Mouse (Mus musculus): ENCODE measurements around the gene R3hdm2. TPM values are rescaled to one million over a fixed set of nuclear protein-coding genes. Genes with fewer than 3 reads are reported as not detected.
A peak's percentile ranks its signal among the peaks of the same experiment; 100 is the strongest.

R3hdm2 gene
- polyA plus RNA-seq, 1 experiment from 2014 or later: 14.4 TPM

- Histone ChIP-seq H3K4me1 (replicated peaks) (peaks cover 27% of the 10 kb centered on the region), H3K9ac (no peak overlapping the region), H3K4me2 (no peak overlapping the region), H3K9me3 (replicated peaks) (no peaks in the 10 kb centered on the region), H3K27ac (replicated peaks) (no peak overlapping the region), H3K27me3 (no peaks in the 10 kb centered on the region), H3K36me3 (replicated peaks) (0 out of 2 replicates have a peak, but pooled peaks cover 2% of the 10 kb centered on the region), H3K4me3 (replicated peaks) (no peak overlapping the region)
- 19% methylated on average over 6 of the region's 6 CpGs for WGBS (ENCODE audit: insufficient replicate concordance)
- ATAC-seq (ENCODE audit: insufficient read depth): no peak
Observed at GRCm38 (mm10) chr10:127422047-127422446, 41.9 kb downstream of the R3hdm2 start.

DNA sequence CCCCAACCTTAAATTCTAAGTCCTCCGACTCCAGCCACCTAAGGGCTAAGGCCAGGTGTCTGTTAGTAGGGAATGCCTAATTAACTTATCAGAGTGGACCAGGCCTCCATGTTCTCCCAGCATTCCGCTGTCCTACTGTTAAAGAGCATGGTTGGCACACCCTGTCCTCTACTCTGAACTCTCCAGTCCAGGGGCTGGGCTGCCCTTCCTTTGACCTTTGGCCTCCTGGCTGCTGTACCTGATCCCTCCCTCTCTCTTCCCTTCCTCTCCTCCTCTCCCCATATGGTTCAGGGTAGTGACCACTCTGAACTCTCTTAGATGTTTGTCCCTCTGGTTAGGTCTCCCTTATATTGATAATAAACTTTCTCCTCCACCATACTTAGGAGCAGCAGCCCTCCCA, 45.7 kb downstream of the R3hdm2 start:
- Histone ChIP-seq H3K27ac (replicated peaks) (no peak overlapping the region), H3K4me2 (no peak overlapping the region), H3K4me1 (replicated peaks) (peaks cover 32% of the 10 kb centered on the region), H3K9ac (no peak overlapping the region), H3K36me3 (replicated peaks) (0 out of 2 replicates have a peak, but pooled peaks cover 7% of the 10 kb centered on the region), H3K4me3 (replicated peaks) (no peak overlapping the region), H3K9me3 (replicated peaks) (no peaks in the 10 kb centered on the region), H3K27me3 (no peaks in the 10 kb centered on the region)
- peak; percentile 76 for ATAC-seq (ENCODE audit: insufficient read depth)
- 52% methylated on average over 2 of the region's 2 CpGs for WGBS (ENCODE audit: insufficient replicate concordance)

DNA sequence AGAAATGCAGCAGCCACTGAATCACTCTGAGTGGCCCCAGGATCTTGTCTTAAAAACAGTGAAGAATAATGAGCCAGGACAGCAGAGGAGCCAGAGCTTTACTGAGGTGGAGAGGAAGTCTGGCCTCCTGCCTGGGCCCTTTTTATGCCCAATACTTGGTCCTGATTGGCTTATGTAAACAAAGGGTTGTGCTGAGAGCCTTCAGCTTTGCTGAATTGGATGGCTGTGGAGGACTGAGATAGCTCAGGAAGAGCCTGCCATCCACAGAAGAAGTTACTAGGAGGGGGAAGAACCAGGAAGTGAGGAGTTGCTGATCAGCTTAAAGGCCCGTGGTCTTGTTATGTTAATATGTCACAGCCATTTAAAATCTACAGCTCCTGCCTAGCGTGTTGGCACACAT, 46.5 kb downstream of the R3hdm2 start:
- Histone ChIP-seq H3K9me3 (replicated peaks) (no peaks in the 10 kb centered on the region), H3K4me2 (no peak overlapping the region), H3K27ac (replicated peaks) (no peak overlapping the region), H3K27me3 (no peaks in the 10 kb centered on the region), H3K36me3 (replicated peaks) (0 out of 2 replicates have a peak, but pooled peaks cover 7% of the 10 kb centered on the region), H3K4me3 (replicated peaks) (no peak overlapping the region), H3K9ac (no peak overlapping the region), H3K4me1 (replicated peaks) (peaks cover 32% of the 10 kb centered on the region)
- no peak for ATAC-seq (ENCODE audit: insufficient read depth)
- 36% methylated on average over 2 of the region's 2 CpGs for WGBS (ENCODE audit: insufficient replicate concordance)

GRCm38 (mm10) chr10:127427107-127427506, 47.0 kb downstream of the R3hdm2 start:
- Histone ChIP-seq H3K36me3 (replicated peaks) (0 out of 2 replicates have a peak, but pooled peaks cover 7% of the 10 kb centered on the region), H3K9me3 (replicated peaks) (no peaks in the 10 kb centered on the region), H3K27me3 (no peaks in the 10 kb centered on the region), H3K4me3 (replicated peaks) (no peak overlapping the region), H3K4me2 (no peak overlapping the region), H3K4me1 (replicated peaks) (peaks cover 32% of the 10 kb centered on the region), H3K27ac (replicated peaks) (no peak overlapping the region), H3K9ac (no peak overlapping the region)
- no peak for ATAC-seq (ENCODE audit: insufficient read depth)
- 42% methylated on average over 1 of the region's 1 CpGs for WGBS (ENCODE audit: insufficient replicate concordance)

- Histone ChIP-seq H3K27ac (replicated peaks) (no peak overlapping the region), H3K4me1 (replicated peaks) (peaks cover 29% of the 10 kb centered on the region), H3K4me2 (no peak overlapping the region), H3K9me3 (replicated peaks) (no peaks in the 10 kb centered on the region), H3K9ac (no peak overlapping the region), H3K36me3 (replicated peaks) (0 out of 2 replicates have a peak, but pooled peaks cover 7% of the 10 kb centered on the region), H3K27me3 (no peaks in the 10 kb centered on the region), H3K4me3 (replicated peaks) (no peak overlapping the region)
- 61% methylated on average over 1 of the region's 1 CpGs for WGBS (ENCODE audit: insufficient replicate concordance)
- no peak for ATAC-seq (ENCODE audit: insufficient read depth)
Observed at GRCm38 (mm10) chr10:127427987-127428386, 47.9 kb downstream of the R3hdm2 start.

GRCm38 (mm10) chr10:127429538-127429937, 49.4 kb downstream of the R3hdm2 start:
- ATAC-seq (ENCODE audit: insufficient read depth): no peak
- Histone ChIP-seq H3K27ac (replicated peaks) (no peak overlapping the region), H3K9me3 (replicated peaks) (no peaks in the 10 kb centered on the region), H3K36me3 (replicated peaks) (0 out of 2 replicates have a peak, but pooled peaks cover 7% of the 10 kb centered on the region), H3K4me3 (replicated peaks) (no peak overlapping the region), H3K27me3 (no peaks in the 10 kb centered on the region), H3K4me1 (replicated peaks) (peaks cover 27% of the 10 kb centered on the region), H3K9ac (no peak overlapping the region), H3K4me2 (no peak overlapping the region)
- 48% methylated on average over 1 of the region's 1 CpGs for WGBS (ENCODE audit: insufficient replicate concordance)

DNA sequence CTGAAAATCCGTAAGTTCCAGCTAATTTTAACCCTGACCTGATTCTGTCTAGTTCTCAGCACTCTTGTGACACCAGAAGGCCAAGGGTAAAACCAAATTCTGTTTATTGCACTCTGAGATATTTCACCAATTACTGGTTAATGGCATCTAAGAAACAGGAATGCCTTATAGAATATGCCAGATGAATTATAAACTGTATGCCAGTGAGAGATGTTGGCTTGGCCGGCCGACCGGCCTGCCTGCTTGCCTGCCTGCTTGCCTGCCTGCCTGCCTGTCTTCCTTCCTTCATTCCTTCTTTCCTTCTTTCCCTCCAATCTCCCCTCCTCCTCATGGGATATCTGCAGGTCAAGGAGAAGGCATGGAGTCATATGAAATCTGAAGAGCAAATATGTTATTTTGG, 52.3 kb downstream of the R3hdm2 start:
- no peak overlapping the region for H3K4me3 ChIP-seq (replicated peaks)
- no peak overlapping the region for H3K4me2 ChIP-seq
- 77% methylated on average over 4 of the region's 4 CpGs for WGBS (ENCODE audit: insufficient replicate concordance)
- 0 out of 2 replicates have a peak, but pooled peaks cover 5% of the 10 kb centered on the region for H3K36me3 ChIP-seq (replicated peaks)
- no peak overlapping the region for H3K9ac ChIP-seq
- H3K4me1 ChIP-seq (replicated peaks): peaks cover 3% of the 10 kb centered on the region
- H3K9me3 ChIP-seq (replicated peaks): no peaks in the 10 kb centered on the region
- H3K27ac ChIP-seq (replicated peaks): no peak overlapping the region
- no peaks in the 10 kb centered on the region for H3K27me3 ChIP-seq
- ATAC-seq (ENCODE audit: insufficient read depth): no peak

GRCm38 (mm10) chr10:127437354-127438113, 57.4 kb downstream of the R3hdm2 start:
- peaks cover 12% of the 10 kb centered on the region for H3K4me1 ChIP-seq (replicated peaks)
- WGBS (ENCODE audit: insufficient replicate concordance): 35% methylated on average over 5 of the region's 5 CpGs
- no peak overlapping the region for H3K4me3 ChIP-seq (replicated peaks)
- no peaks in the 10 kb centered on the region for H3K9me3 ChIP-seq (replicated peaks)
- H3K9ac ChIP-seq: no peak overlapping the region
- ATAC-seq (ENCODE audit: insufficient read depth): peak; percentile 80
- no peaks in the 10 kb centered on the region for H3K27me3 ChIP-seq
- no peaks in the 10 kb centered on the region for H3K36me3 ChIP-seq (replicated peaks)
- no peak overlapping the region for H3K27ac ChIP-seq (replicated peaks)
- H3K4me2 ChIP-seq: no peak overlapping the region

- H3K4me1 ChIP-seq (replicated peaks): no peaks in the 10 kb centered on the region
- no peaks in the 10 kb centered on the region for H3K9me3 ChIP-seq (replicated peaks)
- H3K9ac ChIP-seq: no peak overlapping the region
- peaks cover 56% of the 10 kb centered on the region for H3K36me3 ChIP-seq (replicated peaks)
- ATAC-seq (ENCODE audit: insufficient read depth): no peak
- no peak overlapping the region for H3K27ac ChIP-seq (replicated peaks)
- H3K4me2 ChIP-seq: no peak overlapping the region
- 81% methylated on average over 1 of the region's 1 CpGs for WGBS (ENCODE audit: insufficient replicate concordance)
- H3K27me3 ChIP-seq: no peaks in the 10 kb centered on the region
- no peak overlapping the region for H3K4me3 ChIP-seq (replicated peaks)
Observed at GRCm38 (mm10) chr10:127453701-127454100, 73.6 kb downstream of the R3hdm2 start.

DNA sequence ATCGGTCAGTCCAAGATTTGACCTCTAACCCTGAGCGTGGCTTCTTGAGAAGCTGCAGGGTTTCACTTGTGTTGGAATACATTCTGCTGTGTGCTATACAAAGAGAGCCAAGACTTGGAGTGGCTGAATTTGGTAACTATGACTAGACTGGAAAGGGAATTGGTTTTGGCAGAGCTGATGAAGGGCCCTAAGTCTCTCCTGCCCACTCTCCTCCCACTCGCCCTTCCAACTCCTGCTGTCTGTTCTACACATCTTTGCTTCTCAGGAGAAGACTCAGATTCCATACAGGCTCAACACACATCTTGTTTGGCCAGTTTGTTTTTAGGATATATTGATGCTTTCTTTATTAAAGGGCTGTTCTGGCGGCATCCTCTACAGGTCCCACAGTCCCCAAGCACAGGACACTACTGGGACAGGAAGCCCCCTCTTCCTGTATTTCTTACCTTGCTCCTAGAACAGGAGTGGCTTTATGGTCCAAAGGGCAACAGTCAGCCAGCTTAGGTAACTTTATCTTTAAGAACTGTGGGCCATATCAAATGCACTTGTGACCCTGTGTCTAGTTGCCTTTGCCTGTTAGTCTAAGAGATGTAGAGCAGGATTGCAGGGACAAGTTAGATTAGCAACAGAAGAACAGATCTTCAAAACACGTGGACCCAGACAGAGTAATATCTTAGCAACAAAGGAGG, 82.4 kb downstream of the R3hdm2 start:
- H3K4me3 ChIP-seq (replicated peaks): no peak overlapping the region
- H3K4me2 ChIP-seq: no peak overlapping the region
- no peak overlapping the region for H3K9ac ChIP-seq
- 70% methylated on average over 5 of the region's 5 CpGs for WGBS (ENCODE audit: insufficient replicate concordance)
- ATAC-seq (ENCODE audit: insufficient read depth): no peak
- peaks cover 75% of the 10 kb centered on the region for H3K36me3 ChIP-seq (replicated peaks)
- no peak overlapping the region for H3K27ac ChIP-seq (replicated peaks)
- no peaks in the 10 kb centered on the region for H3K9me3 ChIP-seq (replicated peaks)
- no peaks in the 10 kb centered on the region for H3K27me3 ChIP-seq
- no peaks in the 10 kb centered on the region for H3K4me1 ChIP-seq (replicated peaks)

DNA sequence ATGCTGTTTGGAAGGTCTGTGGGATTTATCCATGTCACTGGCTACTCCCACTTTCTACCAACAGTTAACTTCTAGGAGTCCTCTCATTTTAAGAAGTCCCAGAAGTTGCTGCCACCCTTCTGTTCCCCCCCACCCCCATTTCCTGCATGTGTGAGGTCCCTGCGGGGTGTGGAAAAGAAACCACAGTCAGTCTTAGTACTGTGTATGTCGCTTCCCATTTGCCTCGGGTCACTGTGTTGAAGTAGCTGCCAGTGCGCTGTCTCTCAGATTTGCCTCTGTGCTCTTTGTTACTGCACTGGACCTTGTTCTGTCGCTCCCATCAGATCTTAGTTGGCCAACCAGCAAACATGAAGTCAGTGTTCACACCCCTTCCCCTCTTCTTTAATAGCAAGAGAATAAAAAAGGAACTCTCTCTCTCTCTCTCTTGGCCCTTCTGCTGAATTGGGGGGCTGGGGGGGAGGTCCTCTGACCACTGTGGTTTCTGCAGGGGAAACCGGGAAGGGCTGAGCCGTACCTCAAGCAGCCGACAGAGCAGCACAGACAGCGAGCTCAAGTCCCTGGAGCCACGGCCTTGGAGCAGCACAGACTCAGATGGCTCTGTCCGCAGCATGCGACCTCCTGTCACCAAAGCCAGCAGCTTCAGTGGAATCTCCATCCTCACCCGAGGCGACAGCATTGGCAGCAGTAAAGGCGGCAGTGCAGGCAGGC, 91.3 kb downstream of the R3hdm2 start:
- no peaks in the 10 kb centered on the region for H3K27me3 ChIP-seq
- peaks cover 43% of the 10 kb centered on the region for H3K36me3 ChIP-seq (replicated peaks)

More for the DNA sequence above, 91.3 kb downstream of the R3hdm2 start:
- Histone ChIP-seq H3K4me1 (replicated peaks) (peaks cover 6% of the 10 kb centered on the region), H3K4me3 (replicated peaks) (no peak overlapping the region), H3K4me2 (no peak overlapping the region), H3K9ac (no peak overlapping the region), H3K9me3 (replicated peaks) (no peaks in the 10 kb centered on the region), H3K27ac (replicated peaks) (no peak overlapping the region)
- WGBS (ENCODE audit: insufficient replicate concordance): 26% methylated on average over 15 of the region's 15 CpGs
- no peak for ATAC-seq (ENCODE audit: insufficient read depth)
